Comparison of ENCODE assay signal across 8 mouse cellular contexts in genomic region chr2:154892201-154893044, GRCm38 (mm10). TPM values are rescaled to one million over a fixed set of nuclear protein-coding genes. Genes with fewer than 3 reads are reported as not detected.
DNase-seq lines count a peak whose midpoint lies in the region; ATAC-seq and TF ChIP-seq lines count a peak whose summit lies in the region.

Eif2s2 (minus strand) TSS chr2:154892935.

- H3K4me2 ChIP-seq in hindbrain, embryonic 13.5 days: peak within 1 kb of the TSS; percentile 85

- TF ChIP-seq CTCF in Patski (IDR thresholded peaks at IDR 0.05): no peak

- CTCF ChIA-PET in Patski (lab: Charles Lee): interaction anchor here (1.7 kb wide), 1 partner anchor 241 kb away, joined by 3 read pairs; the partner anchor contains the start of gene Itch

- peak within 1 kb of the TSS; percentile 94 for H3K4me3 ChIP-seq in hindbrain, embryonic 13.5 days

- H3K27me3 ChIP-seq in Patski: peaks cover 5% of the 10 kb centered on the region
- H3K27me3 ChIP-seq in hindbrain, embryonic 13.5 days: peaks cover 6% of the 10 kb centered on the region

- WGBS in hindbrain, embryonic 13.5 days: under 1% methylated on average over 75 of the region's 75 CpGs

- H3K4me1 ChIP-seq in hindbrain, embryonic 13.5 days (replicated peaks): peaks cover 16% of the 10 kb centered on the region

- in situ Hi-C loops in Patski (cut with MboI; ENCODE audit: low pct_unique_long_range_greater_than_20kb): no loop called here

- peak; percentile 81 for DNase-seq in Patski (ENCODE audit: low read depth, low spot score)
- peak; percentile 96 to 98 for DNase-seq in cerebellum, postnatal 14 days
- peak; percentile 93 to 94 for DNase-seq in frontal cortex, postnatal 14 days (ENCODE audit: low spot score in 2 of 2)
- DNase-seq in layer of hippocampus, postnatal 25 days (ENCODE audit: extremely low spot score in 1 of 2, low spot score in 1 of 2): peak; percentile 85 to 89
- peak; percentile 97 for DNase-seq in lung, postnatal 25 days (ENCODE audit: low spot score)
- peak; percentile 98 for DNase-seq in retina, embryonic 14.5 days (ENCODE audit: low spot score)
- DNase-seq in thymus, postnatal 4 days: peak; percentile 96

- POLR2A ChIA-PET in Patski (lab: Charles Lee): interaction anchor here (0.5 kb wide), 1 partner anchor 151 kb away, joined by 4 read pairs; no protein-coding TSS in a partner anchor

- peak within 1 kb of the TSS; percentile 92 for H3K9ac ChIP-seq in hindbrain, embryonic 13.5 days

- H3K9me3 ChIP-seq in hindbrain, embryonic 13.5 days: no peaks in the 10 kb centered on the region

- H3K36me3 ChIP-seq in hindbrain, embryonic 13.5 days: peaks cover 4% of the 10 kb centered on the region

- H3K27ac ChIP-seq in hindbrain, embryonic 13.5 days: peak within 1 kb of the TSS; percentile 85

- peak; percentile 88 for ATAC-seq in Patski
- ATAC-seq in hindbrain, embryonic 13.5 days (ENCODE audit: low FRiP score): peak; percentile 99

RNA-seq across cellular contexts. Expression of gene Eif2s2, which starts in this region (rescaled TPM):
- polyA plus RNA-seq in Patski (2021): 175 TPM
- polyA plus RNA-seq in hindbrain, embryonic 13.5 days (2015; fragmentation: Nextera tagmentation; extraction: Ambion mirVana): 83.9 and 87.3 TPM in 2 replicates
- total RNA-seq in layer of hippocampus, postnatal 25 days (2021): 10 to 100 TPM; 54.2 to 55.6 TPM

Comparison
In these comparisons a context has a peak if more than half of its experiments do, and no peak if none do; other contexts are left out.
1. Peak in every context shown above with its lines: DNase-seq, ATAC-seq, H3K4me3 ChIP-seq and H3K27ac ChIP-seq.